Mouse (Mus musculus) mature B cell (primary cell): ENCODE data around the gene Gorasp1.

Experiments used
- in situ Hi-C: fragments of 300-500 bp; cut with MboI; formaldehyde crosslinking; loops from 2 replicates; pipeline ENCODE4 v1.14.3; 2019

The Gorasp1 gene

DNA sequence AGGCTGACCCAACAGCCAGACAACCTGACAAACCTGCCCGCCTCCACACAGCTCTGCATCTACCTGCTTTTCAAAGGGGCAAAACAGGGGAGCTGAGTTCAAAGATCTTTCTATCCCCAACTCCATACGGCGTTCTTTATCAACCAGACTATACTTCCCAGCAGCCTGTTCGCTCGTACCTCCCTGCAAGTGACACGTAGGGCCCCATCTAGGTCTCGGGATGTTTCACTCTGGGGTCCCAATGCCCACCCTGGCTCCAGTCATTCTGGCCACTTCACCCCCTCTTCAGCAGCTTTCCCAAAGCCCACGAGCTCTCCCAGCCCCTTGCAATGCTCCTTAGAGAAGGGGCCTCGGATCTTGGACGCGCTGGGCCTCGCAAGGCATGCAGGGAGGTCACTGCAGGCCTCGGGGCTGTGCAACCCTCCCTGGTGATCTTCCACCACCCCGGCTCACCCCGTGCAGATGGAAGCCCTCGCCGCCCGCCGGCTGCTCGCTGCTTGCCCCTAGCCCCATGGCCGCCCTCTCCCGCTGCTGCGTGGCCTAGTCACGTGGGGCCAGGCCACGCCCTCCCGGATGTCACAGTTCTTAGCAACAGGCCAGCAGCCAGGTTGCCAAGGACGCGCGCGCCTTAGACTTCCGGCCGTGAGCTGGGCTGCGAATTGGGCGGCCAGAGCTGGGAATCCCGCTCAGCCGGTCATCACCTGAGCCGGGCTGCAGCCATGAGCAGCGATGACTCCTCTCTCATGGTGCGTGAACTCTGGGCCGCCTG lies at the start of gene Gorasp1, which contains the start of gene Ttc21a:
Gorasp1 (minus strand) TSS at position 561 of the 769 bp plus-strand sequence.
Ttc21a (plus strand) TSS at position 602 of the 769 bp plus-strand sequence.
- in situ Hi-C loops: no loop called here

DNA sequence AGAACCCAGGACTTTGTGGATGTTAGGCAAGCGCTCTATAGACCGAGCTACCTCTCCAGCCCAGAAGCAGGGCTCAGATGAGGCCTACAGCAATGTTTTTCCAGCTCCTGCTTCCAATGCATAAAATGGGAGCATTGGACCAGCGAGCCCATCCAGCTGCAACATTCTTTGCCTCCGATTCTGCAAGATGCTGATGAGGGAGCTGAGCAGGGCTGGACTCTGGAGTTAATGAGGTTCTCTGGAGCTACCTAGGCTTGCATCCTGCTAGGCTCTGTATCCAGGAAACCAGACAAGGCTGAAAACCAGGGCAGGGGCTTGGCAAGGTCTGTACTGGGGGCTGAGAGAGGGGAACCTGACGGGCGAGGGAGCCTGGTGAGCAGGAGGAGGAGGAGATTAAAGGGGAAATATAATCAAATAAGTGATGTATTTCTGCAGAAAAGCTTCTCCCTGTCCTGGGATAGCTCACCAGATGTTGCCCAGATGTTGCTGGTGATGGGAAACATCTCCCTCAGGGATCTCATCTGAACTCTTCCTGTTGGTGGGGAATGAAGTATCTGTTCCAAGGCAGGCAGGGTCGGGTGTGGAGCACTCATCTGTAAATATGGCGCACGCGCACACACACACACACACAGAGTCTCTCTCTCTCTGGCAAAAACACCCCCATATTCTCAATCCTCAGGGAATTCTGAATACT lies 48.7 kb upstream of the Gorasp1 start:
- in situ Hi-C loops: no loop called here

DNA sequence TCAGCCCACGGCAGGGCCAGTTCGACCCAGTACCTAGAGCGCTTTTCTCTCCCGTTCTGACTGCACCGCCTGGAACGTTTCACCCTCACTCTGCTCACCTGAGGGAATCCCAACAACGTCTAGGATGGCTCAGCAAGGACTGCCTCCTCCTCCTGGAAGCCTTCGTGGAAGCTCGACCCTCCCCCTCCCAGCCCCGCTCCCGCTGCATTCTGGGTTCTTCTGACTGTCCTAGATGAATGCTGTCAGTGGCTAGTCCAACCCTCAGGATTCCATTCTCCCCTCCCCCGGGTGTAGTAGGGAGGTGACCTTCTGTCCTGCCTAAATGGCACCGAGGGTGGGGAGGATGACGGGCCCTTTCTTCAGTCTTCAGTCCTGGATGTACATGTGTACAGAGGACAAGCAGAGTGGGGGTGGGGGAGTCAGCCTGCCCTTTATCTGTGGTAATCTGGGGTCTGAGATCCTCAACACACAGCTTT lies 47.2 kb upstream of the Gorasp1 start, which contains the start of gene Csrnp1:
Csrnp1 (minus strand) TSS at position 123 of the 476 bp plus-strand sequence.
- in situ Hi-C loops: no loop called here

DNA sequence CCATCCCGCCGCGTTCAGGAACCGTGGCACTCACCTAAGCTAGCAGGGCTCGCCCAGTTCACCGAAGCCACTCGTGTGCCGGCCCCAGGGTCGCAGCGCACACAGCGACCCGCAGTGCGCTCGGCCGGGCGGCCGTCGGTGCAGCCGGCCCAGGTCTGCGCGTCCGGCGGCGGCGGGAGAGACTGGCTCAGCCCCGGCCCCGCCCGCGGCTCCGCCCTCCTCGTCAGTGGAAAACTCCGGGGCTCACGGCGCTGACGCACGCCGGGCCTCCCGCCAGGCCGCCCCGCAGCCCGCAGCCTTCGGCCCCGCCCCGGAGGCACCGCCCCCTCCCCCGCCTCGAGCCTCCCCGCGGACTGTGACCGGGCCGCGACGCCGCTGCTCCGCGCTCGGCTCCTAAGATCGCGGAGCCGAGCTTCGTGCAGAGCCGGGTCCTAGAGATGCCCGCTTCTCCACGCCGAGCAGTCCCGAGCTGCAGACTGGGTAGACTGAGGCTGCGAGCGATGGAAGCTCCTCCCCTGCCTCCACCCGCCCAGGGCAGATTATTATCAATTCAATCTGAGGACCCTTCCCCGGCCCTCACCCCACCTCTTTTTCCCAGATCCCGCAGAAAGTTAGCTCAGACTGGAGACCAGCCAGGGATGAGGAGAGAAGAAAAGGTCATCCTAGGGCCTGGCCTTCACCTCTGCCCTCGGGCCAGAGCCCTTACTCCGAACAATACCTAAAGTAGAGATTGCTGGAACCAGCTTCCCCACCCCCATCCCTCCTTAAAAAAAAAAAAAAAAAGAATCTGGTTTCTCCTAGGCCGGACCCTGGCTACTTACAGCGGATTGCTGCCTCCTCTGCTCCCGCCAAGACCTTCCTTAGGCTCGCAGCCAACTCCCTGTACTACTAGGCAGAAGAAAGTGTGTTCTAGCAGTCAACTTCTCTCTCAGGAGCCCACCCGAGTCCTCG lies 46.5 kb upstream of the Gorasp1 start:
- in situ Hi-C loops: no loop called here

DNA sequence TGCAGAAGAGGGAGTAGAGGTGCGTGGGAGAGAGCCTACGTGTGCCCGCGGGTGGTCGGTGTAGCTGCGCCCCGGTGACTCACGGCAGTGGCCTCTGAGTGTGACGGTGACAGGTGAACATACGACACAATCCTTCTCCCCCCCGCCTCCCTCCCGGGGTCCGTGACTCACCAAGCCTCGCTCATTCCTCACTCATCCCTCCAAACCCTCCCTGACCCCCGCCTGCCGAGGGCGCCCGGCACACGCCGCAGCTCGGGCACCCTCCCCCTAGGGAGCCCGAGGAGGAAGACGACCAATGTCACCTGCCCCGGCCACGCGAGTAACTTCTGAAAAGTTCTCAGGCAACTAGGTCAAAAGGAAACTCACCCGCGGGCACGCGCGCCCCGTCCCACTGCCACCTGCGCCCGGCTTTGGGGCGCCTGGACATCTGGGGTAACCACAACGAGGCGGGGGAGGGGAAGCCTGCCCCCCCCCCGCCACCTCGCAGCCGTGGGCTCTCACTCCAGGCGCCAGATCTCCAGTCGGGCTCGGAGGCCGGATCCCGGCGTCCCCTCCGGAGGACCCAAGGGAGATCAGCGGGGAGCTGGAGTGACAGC lies 45.7 kb upstream of the Gorasp1 start:
- in situ Hi-C loops: no loop called here

DNA sequence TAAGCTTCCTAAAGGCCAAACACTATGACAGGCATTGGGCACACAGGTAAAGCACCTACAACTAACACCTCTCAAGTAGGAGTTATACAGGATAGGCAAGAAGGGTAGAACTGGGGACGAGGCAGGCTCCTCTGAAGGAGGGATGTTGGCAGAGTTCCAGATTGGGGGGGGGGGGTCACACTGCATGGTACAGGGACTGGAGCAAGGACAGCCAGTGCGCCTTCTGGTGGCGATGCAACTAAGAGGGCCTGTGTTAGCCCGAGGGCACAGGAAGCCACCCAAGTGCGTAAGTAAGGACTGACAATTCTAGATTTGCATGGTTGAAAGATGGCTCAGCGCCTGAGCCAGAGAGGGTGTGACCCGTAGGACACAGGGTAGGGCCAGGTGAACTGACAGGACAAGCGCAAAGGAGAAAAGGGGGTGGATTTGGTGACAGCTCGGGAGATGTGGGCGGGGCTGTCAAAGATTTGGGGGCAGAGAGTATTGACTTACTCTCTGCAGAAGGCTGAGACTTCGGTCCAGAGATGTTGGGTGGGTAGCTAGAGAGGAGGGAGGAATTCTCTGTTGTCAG lies 45.0 kb upstream of the Gorasp1 start:
- in situ Hi-C loops: no loop called here

DNA sequence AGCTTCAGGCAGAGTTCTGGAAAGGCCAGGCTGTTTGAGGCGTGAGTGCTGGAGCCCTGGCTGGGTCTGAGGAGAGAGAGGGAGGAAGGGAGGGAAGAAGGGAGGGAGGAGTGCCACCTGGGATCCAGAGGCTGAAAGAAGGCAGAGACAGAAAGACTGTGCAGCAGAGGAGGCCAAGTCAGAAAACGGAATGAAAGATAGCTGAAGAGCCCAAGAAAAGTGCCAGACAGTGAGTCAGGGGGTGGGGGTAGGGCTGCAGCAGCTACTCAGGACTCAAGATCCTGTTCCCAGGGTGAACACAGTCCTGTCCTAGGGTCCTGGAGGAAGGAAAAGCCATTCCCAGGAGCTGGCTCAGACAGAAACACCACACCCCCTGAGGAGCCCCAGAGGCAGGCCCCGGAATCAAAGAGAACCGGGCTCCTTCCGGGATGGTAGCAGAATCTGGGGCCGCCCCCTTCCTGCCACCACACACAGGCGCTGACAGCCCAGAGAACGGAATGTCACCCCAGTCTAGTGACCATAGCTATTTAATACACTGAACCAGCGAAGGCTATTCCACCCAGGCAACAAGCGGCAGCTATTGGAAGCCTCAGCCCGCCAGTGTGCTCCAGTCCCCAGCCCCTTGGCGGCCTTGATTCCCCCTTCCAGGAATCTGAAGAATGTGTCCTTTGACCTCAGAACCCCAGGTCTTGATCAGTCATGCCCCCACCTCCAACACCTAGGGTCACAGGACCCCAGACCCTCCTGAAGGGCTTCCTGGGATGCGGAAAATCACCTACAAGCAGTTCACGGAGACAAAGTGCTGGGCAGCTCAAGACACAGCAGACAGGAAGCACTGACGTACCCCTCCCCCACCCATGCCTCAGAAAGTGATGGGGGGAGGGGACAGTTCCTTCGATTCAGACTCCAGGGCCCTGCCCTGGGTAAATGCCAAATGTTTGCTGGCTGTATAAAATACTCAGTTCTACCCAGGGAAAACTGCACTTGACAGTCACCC lies 44.1 kb upstream of the Gorasp1 start:
- in situ Hi-C loops: no loop called here

DNA sequence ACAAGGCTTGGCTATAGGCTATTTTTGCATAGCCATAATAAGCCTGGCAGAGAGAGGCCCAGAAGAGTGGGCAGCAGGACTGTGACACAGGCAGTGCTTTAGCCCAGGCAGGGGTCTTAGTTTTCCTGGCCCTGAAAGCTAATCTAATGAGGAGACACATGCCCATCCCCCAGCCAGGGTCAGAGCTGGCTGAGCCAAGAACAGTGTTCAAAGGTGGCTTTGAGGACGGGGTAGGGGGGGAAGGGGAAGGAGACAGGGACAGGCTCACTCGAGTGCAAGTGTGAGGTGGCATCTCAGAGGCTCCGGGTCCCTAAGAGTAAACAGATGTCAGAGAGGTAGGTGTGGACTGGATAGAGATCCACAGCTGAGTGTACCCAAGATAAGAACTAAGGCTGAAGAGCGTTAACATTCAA lies 43.4 kb upstream of the Gorasp1 start:
- in situ Hi-C loops: no loop called here

DNA sequence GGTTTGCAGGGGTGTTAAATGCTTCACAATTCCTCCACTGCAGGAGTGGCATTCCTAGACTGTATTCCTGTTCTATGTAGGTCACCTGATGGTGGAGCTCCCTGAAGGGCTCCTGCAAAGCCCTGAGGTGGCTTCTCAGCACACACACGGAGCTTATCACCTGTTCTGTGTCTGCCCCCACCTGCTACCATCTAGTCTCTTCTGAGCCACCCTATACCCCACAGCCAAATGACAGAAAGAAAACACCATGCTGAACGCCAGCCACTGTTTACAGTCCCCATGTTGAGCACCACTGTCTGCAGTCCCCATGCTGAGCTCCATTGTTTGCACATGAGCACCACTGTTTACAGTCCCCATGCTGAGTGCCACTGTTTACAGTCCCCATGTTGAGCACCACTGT lies 42.4 kb upstream of the Gorasp1 start:
- in situ Hi-C loops: no loop called here

DNA sequence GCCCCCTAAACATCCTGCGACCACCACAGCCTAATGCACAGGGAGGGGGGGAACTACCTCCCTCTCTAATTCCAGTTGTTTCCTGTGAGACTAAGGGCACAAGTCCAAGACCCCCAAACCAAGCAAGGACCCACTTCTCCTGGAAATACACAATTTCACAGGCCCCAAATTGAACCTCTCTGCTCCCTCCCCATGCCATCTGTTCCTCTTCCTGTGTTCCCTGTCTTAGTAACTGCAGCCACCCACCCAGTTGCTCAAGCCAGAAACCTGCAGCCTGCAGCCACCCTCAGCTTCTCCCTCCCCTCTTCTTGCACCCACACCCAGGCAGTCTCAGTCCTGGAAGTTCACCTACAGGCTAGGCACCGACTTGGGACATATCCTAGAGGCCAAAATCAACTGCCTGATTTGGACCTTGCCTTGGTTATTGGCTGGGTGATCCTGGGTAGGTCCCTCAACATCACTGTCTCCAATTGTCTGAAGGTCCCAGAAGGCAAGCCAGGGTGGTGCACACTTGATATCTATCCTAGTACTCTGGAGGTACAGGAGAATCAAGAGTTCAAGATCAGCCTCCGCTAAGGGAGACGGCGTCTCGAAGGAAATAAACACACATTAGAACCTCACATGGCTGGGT lies 41.6 kb upstream of the Gorasp1 start:
- in situ Hi-C loops: no loop called here

DNA sequence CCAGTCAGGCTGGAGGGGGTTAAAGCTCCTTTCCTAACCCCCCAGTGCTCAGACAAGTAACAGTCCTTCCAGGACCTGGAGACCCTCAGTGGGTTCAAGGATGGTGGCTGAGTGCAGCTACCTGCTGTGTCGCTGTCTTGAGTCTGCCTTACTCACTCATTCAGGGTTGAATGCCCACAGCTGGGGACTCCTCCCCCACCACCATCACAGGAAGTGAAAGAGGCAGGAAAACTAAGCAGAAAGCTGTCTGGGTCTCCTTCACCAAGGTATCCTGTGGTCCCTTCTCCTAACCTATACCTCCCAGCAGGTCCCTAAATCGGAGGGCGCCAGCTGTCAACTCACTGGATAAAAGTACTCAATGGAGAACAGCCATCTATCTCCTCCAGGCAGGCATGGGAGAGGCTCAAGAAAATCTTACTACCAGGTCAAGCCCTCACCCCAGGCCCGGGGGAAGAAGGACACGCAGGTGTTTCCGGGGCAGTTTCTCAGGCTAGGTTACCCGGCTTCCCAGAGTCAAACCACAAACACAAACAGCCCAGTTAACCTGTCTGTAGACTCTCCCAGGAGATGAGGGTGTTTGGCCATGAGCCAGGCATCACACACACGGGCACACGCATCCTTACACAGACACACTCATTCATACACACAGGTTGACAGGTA lies 40.9 kb upstream of the Gorasp1 start:
- in situ Hi-C loops: no loop called here

DNA sequence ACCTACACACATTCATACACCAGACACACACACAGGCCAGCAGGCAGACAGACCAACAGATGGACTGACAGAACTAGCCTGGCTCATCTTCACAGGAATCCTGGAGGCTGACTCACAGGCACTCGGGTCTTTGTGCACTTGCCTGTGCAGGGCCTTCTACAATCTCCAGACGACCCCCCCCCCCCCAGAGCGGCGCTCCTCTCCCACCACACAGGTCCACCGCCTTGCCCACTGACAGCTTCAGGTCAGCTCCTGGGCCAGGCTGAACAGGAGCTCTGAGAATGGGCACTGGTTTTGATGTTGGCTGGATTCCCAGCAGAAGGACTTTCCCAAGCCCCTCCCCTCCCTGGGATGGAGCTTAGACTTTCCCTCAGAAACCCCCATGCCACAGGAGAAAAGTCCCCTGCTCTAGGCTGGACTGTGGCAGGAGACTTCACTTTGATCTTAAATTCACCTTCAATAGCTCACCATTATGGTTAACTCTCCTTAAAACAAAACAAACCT lies 40.2 kb upstream of the Gorasp1 start:
- in situ Hi-C loops: no loop called here

DNA sequence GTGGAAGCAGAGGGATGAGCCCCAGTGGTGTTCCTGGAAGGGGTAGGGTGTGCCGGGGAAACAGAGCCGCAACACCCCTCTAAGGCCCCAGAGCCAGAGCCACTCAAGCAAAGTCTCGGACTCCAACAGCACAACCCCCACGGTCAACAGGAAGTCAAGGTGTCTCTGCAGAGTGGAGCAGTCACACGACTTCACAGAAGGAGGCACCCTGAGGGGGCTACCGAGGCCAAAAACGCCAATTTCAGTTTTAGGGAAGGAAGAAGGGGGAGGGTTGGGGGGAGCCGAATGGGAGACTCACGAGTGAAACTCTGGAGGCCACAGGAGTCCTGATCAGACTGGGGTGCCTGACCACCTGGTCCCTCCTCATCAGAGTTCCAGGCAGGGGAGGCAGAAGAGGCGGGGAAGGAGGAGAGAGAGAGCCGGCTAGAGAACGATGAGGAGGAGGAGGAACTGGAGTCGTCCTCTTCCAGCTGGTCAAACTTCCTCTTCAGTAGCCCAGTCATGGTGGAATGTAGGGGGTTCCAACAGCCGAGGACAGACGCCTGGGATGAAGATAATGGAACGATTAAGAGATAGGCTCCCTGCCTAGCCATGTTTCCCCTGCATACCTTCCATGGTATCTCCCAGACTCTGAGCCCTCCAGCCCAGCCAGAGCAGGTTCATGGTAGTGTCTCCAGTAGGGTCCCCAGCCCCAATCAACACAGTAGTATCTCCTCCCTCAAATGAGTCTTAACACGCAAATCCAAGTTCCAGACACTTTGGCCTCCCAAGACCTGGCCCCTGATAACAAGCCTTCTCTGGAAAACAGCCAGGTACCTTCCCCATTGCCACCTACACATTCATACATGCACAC lies 39.6 kb upstream of the Gorasp1 start:
- in situ Hi-C loops: no loop called here

DNA sequence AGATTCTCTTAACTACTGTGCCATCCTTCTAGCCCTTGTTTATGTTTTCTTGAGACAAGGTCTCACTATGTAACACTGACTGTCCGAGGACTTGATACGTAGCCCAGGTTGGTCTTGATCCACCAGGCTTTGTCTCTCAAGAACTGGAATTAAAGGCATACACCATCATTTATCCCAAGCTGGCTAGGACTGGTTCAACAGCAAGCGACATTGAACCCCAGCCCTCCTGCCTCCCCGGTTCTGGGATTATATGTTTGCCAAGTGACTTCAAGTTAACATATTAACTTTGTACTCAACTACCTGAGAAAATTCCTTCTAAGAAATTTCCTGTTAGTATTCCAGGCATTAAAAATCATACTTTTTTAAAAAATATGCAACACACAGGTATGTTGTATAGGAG lies 37.9 kb upstream of the Gorasp1 start:
- in situ Hi-C loops: no loop called here

DNA sequence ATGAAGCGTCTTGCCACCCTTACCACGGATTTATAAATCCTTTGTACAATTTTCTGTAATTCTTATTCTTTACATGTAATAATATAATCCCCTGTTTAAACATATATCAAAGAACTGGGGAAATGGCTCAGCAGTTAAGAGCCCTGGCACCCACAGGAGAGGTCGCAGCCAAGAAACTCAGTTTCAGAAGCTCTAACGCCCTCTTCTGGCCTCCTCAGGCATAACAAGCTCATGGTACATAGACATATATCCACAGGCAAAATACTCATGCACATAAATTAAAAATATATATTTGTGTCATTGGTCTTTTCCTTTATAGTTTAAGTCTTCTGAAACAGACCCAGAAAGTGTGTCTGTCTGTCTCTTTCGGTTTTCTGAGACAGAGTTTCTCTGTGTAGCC lies 37.2 kb upstream of the Gorasp1 start:
- in situ Hi-C loops: no loop called here

DNA sequence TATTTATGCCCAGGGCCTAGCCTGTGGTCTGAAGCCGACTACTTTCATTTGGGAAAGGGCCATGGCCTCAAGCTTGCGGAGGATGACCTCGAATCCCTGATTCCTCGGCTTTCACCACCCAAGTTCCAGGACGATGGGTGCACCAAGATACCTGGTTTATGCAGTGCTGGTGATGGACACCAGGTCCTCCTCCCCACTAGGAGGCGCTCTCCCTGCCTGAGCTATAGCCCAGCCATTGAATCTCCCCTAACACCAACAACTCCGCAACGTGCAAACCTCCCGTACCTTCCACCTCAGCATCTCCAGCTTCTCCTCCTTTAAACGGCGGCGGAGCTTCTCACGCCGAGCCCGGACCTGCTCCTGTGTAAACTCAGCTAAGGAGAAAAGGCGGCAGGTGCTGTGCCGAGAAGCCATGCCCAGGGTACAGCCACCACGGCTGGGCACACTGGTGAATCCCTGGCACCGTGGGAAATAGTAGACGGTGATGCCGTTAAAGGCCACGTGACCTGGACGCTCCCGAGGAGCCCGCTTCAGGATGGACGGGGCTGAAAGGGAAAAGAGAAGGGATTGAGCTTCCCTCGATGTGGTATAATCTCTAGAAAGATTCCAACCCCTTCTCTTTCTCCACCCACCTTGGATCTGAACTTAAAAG lies 36.6 kb upstream of the Gorasp1 start:
- in situ Hi-C loops: no loop called here

DNA sequence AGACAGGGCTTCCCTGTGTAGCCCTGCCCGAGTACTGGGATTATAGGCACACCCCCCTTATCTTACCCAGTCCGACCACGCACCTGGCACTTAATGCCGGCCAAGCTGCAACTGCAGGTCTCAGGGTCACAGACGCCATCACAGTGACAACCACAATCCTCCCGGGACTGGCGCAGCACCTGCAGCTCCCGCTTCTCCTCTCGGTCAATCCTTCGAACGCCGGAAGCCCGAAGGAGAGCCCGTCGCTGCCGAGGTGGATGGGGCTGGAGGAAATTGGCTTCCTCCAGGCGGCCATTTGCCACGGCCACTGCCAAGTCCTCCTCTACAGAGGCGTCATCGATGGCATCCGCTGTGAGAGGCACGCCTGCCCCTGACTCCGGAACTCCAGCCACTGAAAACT lies 35.9 kb upstream of the Gorasp1 start:
- in situ Hi-C loops: no loop called here
